Mouse (Mus musculus) hindbrain, embryonic 15.5 days (tissue): ENCODE data around the gene Vps13d. TPM values are rescaled to one million over a fixed set of nuclear protein-coding genes. Genes with fewer than 3 reads are reported as not detected.

ENCODE experiments used
- ATAC-seq: fragments of 200-750 bp; cut with Nextera tagmentation; 2 replicates; pipeline ENCODE4 v1.8.0; 2017; ENCODE audit warnings: low read depth, moderate number of reproducible peaks, moderate TSS enrichment; ENCODE audit not compliant: low FRiP score
- H3K27ac ChIP-seq: fragments of 300-500 bp; sonication (generic); replicated peaks from 2 replicates; pipeline ENCODE4 v1.5.1; 2015; ENCODE audit warnings: mild to moderate bottlenecking, inconsistent platforms
- H3K27me3 ChIP-seq: fragments of 300-500 bp; sonication (generic); 2 replicates; pipeline ENCODE4 v1.6.1; 2015; ENCODE audit warnings: control low read depth, inconsistent platforms
- H3K36me3 ChIP-seq: fragments of 300-500 bp; sonication (generic); 2 replicates; pipeline ENCODE4 v1.6.1; 2015; ENCODE audit warnings: control low read depth, inconsistent platforms
- H3K4me1 ChIP-seq: fragments of 300-500 bp; sonication (generic); replicated peaks from 2 replicates; pipeline ENCODE4 v1.6.1; 2015; ENCODE audit warnings: control low read depth, inconsistent platforms
- H3K4me2 ChIP-seq: fragments of 300-500 bp; sonication (generic); 2 replicates; pipeline ENCODE4 v1.6.1; 2015; ENCODE audit warnings: moderate library complexity, mild to moderate bottlenecking, inconsistent platforms
- H3K4me3 ChIP-seq: fragments of 300-500 bp; sonication (generic); 2 replicates; pipeline ENCODE4 v1.5.1; 2015; ENCODE audit warnings: mild to moderate bottlenecking, inconsistent platforms
- H3K9ac ChIP-seq: fragments of 300-500 bp; sonication (generic); 2 replicates; pipeline ENCODE4 v1.6.1; 2015; ENCODE audit warnings: inconsistent platforms
- H3K9me3 ChIP-seq: fragments of 300-500 bp; sonication (generic); 2 replicates; pipeline ENCODE4 v1.6.1; 2016; ENCODE audit warnings: control low read depth, inconsistent platforms
- WGBS: fragments of 180-500 bp; shearing (Covaris S2); methylation state at CpG from one replicate; pipeline ENCODE4 v1.1.7; 2015; 5-methylcytosine and 5-hydroxymethylcytosine counted together
- polyA plus RNA-seq: library from polyadenylated mRNA; unstranded; fragments of >200 nt; fragmentation: Nextera tagmentation; extraction: Ambion mirVana; gene quantifications from 2 replicates; pipeline ENCODE4 v1.2.1, GENCODE M21; 2015

Vps13d gene
- polyA plus RNA-seq, 1 experiment from 2014 or later: 10.2 TPM

GRCm38 (mm10) chr4:144950327-144950711, 244.5 kb downstream of the Vps13d start:
- 71% methylated on average over 3 of the region's 3 CpGs for WGBS
- Histone ChIP-seq H3K4me2 (no peak overlapping the region), H3K4me1 (peaks cover 10% of the 10 kb centered on the region), H3K27ac (no peak overlapping the region; the same call in 1 of the 2 replicates), H3K36me3 (no peaks in the 10 kb centered on the region), H3K9ac (no peak overlapping the region), H3K27me3 (no peaks in the 10 kb centered on the region), H3K9me3 (no peaks in the 10 kb centered on the region), H3K4me3 (no peak overlapping the region)
- no peak for ATAC-seq

GRCm38 (mm10) chr4:144949441-144950326, 245.1 kb downstream of the Vps13d start:
- Histone ChIP-seq H3K9ac (no peak overlapping the region), H3K27me3 (no peaks in the 10 kb centered on the region), H3K9me3 (no peaks in the 10 kb centered on the region), H3K27ac (no peak overlapping the region; the same call in 1 of the 2 replicates), H3K4me1 (peaks cover 10% of the 10 kb centered on the region), H3K4me3 (no peak overlapping the region), H3K4me2 (no peak overlapping the region), H3K36me3 (no peaks in the 10 kb centered on the region)
- peak; percentile 89 for ATAC-seq
- 17% methylated on average over 9 of the region's 9 CpGs for WGBS

DNA sequence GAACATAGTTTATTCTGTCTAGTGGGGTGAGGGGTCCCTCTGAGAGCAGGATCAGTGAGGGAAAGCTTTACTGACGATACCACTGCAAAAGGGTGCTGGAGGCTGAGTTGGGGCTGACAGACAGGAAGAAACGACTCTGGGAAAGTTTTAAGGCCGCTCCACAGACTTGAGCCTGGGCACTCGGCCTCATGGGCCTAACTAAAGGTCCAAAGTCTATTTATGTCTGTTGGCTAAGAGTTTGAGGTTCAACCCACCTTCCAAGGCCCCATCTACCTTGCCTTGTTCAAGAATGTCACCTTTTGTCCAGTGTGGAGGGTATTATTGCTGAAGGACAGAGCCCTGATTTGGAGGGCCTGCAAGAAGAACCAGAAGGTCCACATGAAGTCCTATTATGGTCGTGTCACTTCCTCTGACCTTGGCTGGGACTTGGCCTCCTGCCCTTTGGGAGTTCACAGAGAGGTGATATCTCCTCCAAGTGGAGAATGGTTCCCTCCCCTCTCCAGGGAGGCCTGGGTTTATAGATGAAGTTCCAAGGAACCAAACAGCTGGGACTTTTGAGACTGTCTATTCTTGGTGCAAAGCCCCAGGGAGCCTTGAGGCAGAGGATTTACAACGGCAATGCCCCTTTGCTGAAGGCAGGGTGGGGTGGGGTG, 246.9 kb downstream of the Vps13d start:
- Histone ChIP-seq H3K4me1 (peaks cover 10% of the 10 kb centered on the region), H3K27me3 (no peaks in the 10 kb centered on the region), H3K36me3 (no peaks in the 10 kb centered on the region), H3K9ac (no peak overlapping the region), H3K4me3 (no peak overlapping the region), H3K9me3 (no peaks in the 10 kb centered on the region), H3K27ac (no peak overlapping the region), H3K4me2 (no peak overlapping the region)
- 71% methylated on average over 6 of the region's 6 CpGs for WGBS
- no peak for ATAC-seq

GRCm38 (mm10) chr4:144943273-144943672, 251.5 kb downstream of the Vps13d start:
- H3K27ac ChIP-seq: no peak overlapping the region
- H3K36me3 ChIP-seq: no peaks in the 10 kb centered on the region
- no peak overlapping the region for H3K4me3 ChIP-seq
- H3K9ac ChIP-seq: no peak overlapping the region
- WGBS: 90% methylated on average over 5 of the region's 5 CpGs
- no peaks in the 10 kb centered on the region for H3K9me3 ChIP-seq
- H3K27me3 ChIP-seq: no peaks in the 10 kb centered on the region
- H3K4me1 ChIP-seq: no peaks in the 10 kb centered on the region
- no peak overlapping the region for H3K4me2 ChIP-seq
- ATAC-seq: no peak

- H3K4me1 ChIP-seq: no peaks in the 10 kb centered on the region
- no peaks in the 10 kb centered on the region for H3K36me3 ChIP-seq
- no peak overlapping the region for H3K9ac ChIP-seq
- H3K4me2 ChIP-seq: no peak overlapping the region
- WGBS: 92% methylated on average over 3 of the region's 3 CpGs
- no peaks in the 10 kb centered on the region for H3K9me3 ChIP-seq
- H3K27ac ChIP-seq: no peak overlapping the region
- no peaks in the 10 kb centered on the region for H3K27me3 ChIP-seq
- ATAC-seq: no peak
- H3K4me3 ChIP-seq: no peak overlapping the region
Observed at GRCm38 (mm10) chr4:144942433-144942832, 252.4 kb downstream of the Vps13d start.

DNA sequence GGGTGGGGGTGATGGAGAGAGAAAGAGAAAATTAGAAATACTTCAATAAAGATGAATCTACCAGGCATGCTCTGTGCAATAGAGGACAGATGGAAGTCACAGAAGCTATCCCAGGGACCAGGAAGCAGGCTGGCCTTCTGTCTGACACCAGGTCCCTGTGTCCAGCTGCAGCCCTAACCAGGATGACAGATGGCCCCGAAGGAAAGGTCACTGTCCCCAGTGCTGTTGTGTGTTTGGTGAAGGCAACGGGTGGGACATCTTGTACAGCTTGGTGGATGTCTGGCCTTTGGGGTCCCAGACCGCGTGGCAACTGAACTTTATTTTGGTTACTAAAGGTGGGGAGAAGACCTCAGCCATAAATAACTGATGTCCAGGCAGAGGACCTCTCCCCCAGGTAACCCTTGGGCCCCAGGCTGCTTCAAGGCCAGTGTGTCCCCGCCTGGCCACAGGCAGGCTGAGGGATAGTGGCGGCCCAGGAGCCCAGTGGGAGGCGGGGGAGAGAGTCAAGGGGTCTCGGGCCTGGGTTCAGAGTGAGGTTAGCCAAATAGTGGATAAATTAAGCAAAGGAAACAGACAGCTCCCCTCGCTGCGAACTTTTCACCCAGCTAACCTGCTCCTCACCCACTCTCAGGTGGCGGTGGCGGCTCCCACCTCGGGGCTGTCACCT, 253.9 kb downstream of the Vps13d start:
- Histone ChIP-seq H3K4me3 (no peak overlapping the region), H3K4me2 (no peak overlapping the region), H3K27ac (no peak overlapping the region), H3K4me1 (no peaks in the 10 kb centered on the region; the same call in 1 of the 2 replicates), H3K9me3 (no peaks in the 10 kb centered on the region), H3K27me3 (no peaks in the 10 kb centered on the region), H3K36me3 (no peaks in the 10 kb centered on the region), H3K9ac (no peak overlapping the region)
- WGBS: 76% methylated on average over 13 of the region's 13 CpGs
- ATAC-seq: no peak

DNA sequence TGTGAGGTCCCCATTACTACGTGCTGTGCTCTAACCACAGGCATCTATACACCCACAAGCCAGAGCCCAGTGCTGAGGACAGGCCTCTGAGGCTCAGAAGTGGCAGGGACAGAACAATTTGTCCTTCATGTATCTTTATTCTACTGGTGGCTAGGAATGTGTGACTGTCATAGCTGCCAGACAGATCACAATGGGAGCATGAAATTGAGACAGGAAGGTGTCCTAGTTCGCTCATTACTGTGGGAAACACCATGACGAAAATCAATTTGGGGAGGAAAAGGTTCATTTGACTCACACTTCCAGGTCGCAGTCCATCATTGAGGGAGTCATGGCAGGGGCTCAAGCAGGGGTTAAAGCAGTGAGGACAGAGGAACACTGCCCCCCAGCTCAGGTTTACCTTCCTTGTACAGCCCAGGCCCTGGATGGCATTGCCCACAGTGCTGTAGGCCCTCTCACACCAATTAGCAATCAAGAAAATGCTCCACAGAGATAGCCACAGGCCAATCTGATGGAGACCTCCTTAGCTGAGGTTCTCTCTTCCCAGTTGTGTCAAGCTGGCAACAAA, 254.9 kb downstream of the Vps13d start:
- no peaks in the 10 kb centered on the region; the same call in 1 of the 2 replicates for H3K4me1 ChIP-seq
- H3K4me3 ChIP-seq: no peak overlapping the region
- 71% methylated on average over 4 of the region's 4 CpGs for WGBS
- no peak overlapping the region for H3K9ac ChIP-seq
- H3K36me3 ChIP-seq: no peaks in the 10 kb centered on the region
- H3K9me3 ChIP-seq: no peaks in the 10 kb centered on the region
- ATAC-seq: no peak
- H3K27me3 ChIP-seq: no peaks in the 10 kb centered on the region
- no peak overlapping the region for H3K4me2 ChIP-seq
- H3K27ac ChIP-seq: no peak overlapping the region

DNA sequence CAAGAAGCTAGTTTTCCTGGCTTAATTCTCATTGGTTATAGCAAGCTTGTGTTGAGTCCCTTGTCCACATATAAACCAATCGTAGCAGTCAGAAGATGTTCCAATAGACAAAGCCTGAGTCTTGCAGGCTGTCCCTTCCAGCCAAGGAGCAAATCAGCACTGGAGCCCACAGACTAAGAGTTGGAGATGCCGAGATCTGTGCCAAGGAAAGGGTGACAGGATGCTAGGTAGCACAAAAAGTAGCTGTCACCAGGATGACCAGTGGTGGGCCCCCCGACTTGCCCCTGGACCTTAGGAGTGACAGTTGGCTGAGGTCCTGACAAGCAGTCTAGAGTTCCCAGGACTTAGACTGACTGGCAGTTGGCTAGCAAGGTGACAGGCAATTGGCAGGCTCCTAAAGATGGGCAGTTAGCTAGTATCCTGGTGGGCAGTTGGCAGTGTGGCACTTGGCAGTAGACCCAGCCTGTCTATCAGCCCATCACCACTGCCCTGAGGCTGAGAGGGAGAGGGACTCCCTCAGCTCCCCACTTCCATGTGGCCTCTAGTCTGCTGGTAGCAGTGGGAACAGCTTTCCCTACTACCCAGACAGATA, 258.1 kb downstream of the Vps13d start:
- H3K4me1 ChIP-seq: no peaks in the 10 kb centered on the region; the same call in 1 of the 2 replicates
- H3K4me2 ChIP-seq: no peak overlapping the region
- ATAC-seq: peak; percentile 92
- WGBS: 70% methylated on average over 3 of the region's 3 CpGs
- H3K9me3 ChIP-seq: no peaks in the 10 kb centered on the region
- H3K27ac ChIP-seq: peak overlapping the region; percentile 20; the same call in 1 of the 2 replicates
- no peaks in the 10 kb centered on the region for H3K36me3 ChIP-seq
- no peak overlapping the region for H3K4me3 ChIP-seq
- H3K9ac ChIP-seq: no peak overlapping the region
- H3K27me3 ChIP-seq: no peaks in the 10 kb centered on the region

- peaks cover 4% of the 10 kb centered on the region; the same call in 1 of the 2 replicates for H3K4me1 ChIP-seq
- 10% methylated on average over 1 of the region's 1 CpGs for WGBS
- H3K9ac ChIP-seq: no peak overlapping the region
- H3K9me3 ChIP-seq: no peaks in the 10 kb centered on the region
- H3K27me3 ChIP-seq: no peaks in the 10 kb centered on the region
- ATAC-seq: no peak
- no peaks in the 10 kb centered on the region for H3K36me3 ChIP-seq
- no peak overlapping the region for H3K4me3 ChIP-seq
- no peak overlapping the region for H3K4me2 ChIP-seq
- no peak overlapping the region for H3K27ac ChIP-seq
Observed at GRCm38 (mm10) chr4:144934501-144934900, 260.3 kb downstream of the Vps13d start.

DNA sequence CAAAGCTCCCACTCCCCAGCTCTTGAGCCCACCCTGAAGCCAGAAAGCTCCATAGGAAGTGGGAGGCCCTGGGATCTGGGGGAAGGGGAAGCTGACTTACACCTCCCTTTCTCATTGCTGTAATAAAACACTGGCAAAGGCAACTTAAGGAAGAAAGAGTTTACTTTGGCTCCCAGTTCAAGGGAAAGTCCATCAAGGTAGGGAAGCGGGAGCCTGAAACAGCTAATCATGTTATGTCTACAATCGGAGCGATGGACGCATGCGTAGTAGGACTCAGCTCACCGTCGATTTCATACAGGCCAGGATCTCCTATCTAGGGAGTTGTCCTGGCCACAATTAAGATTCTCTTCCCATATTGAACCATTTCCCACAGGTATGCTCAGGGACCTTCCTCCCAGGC, 263.6 kb downstream of the Vps13d start:
- Histone ChIP-seq H3K9me3 (no peaks in the 10 kb centered on the region), H3K4me1 (0 out of 2 replicates have a peak, but pooled peaks cover 6% of the 10 kb centered on the region), H3K27me3 (no peaks in the 10 kb centered on the region), H3K4me3 (no peak overlapping the region), H3K27ac (peak overlapping the region; percentile 72), H3K4me2 (no peak overlapping the region), H3K9ac (no peak overlapping the region), H3K36me3 (no peaks in the 10 kb centered on the region)
- WGBS: 98% methylated on average over 7 of the region's 7 CpGs
- ATAC-seq: no peak

DNA sequence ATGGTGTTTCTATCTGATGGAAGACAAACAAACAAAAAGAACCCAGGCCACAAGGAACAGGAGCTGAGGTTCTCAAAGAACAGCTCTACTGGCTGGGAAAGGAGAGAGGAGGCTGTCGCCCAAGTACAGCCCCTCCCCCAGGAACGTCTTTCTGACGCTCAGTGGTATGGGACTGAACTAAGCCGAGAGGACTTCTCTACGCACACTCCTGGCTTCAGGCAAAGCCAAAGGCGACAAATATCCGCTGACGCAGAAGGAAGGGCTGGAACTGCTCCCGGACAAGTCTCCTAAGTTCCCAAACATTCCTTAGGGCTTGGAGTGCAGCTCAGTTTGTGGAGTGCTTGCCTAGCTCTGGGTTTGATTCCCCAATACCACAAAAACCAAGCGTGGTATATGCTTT, 264.4 kb downstream of the Vps13d start:
- Histone ChIP-seq H3K27me3 (no peaks in the 10 kb centered on the region), H3K4me2 (no peak overlapping the region), H3K36me3 (no peaks in the 10 kb centered on the region), H3K4me1 (0 out of 2 replicates have a peak, but pooled peaks cover 6% of the 10 kb centered on the region), H3K9ac (no peak overlapping the region), H3K4me3 (no peak overlapping the region), H3K27ac (peak overlapping the region; percentile 72), H3K9me3 (no peaks in the 10 kb centered on the region)
- 36% methylated on average over 10 of the region's 10 CpGs for WGBS
- ATAC-seq: peak; percentile 73
